Mouse (Mus musculus) embryonic facial prominence, embryonic 10.5 days (tissue): ENCODE measurements around the gene Krtap26-1. TPM values are rescaled to one million over a fixed set of nuclear protein-coding genes. Genes with fewer than 3 reads are reported as not detected.
A peak's percentile ranks its signal among the peaks of the same experiment; 100 is the strongest.

Source experiments
- DNase-seq: peaks from one replicate; pipeline ENCODE4 v3.0.0-alpha.2; 2017; ENCODE audit warnings: low spot score
- H3K27ac ChIP-seq: fragments of 300-500 bp; sonication (generic); replicated peaks from 2 replicates; pipeline ENCODE4 v1.5.1; 2016; ENCODE audit warnings: mild to moderate bottlenecking
- H3K27me3 ChIP-seq: fragments of 300-500 bp; sonication (generic); replicated peaks from 2 replicates; pipeline ENCODE4 v1.6.1; 2016; ENCODE audit warnings: low read depth, mild to moderate bottlenecking; ENCODE audit not compliant: poor library complexity, severe bottlenecking
- H3K36me3 ChIP-seq: fragments of 300-500 bp; sonication (generic); replicated peaks from 2 replicates; pipeline ENCODE4 v1.6.1; 2016; ENCODE audit warnings: mild to moderate bottlenecking, moderate library complexity
- H3K4me1 ChIP-seq: fragments of 300-500 bp; sonication (generic); 2 replicates; pipeline ENCODE4 v1.6.1; 2016
- H3K4me3 ChIP-seq: fragments of 300-500 bp; sonication (generic); 2 replicates; pipeline ENCODE4 v1.5.1; 2016; ENCODE audit warnings: mild to moderate bottlenecking, moderate library complexity
- H3K9me3 ChIP-seq: fragments of 300-500 bp; sonication (generic); 2 replicates; pipeline ENCODE4 v1.6.1; 2016; ENCODE audit warnings: mild to moderate bottlenecking
- WGBS: fragments of 180-500 bp; shearing (Covaris S2); methylation state at CpG from one replicate; pipeline ENCODE4 v1.1.7; 2016; 5-methylcytosine and 5-hydroxymethylcytosine counted together
- polyA plus RNA-seq: library from polyadenylated mRNA; unstranded; fragments of >200 nt; fragmentation: Nextera tagmentation; extraction: Ambion mirVana; gene quantifications from 2 replicates; pipeline ENCODE4 v1.2.1, GENCODE M21; 2016

The Krtap26-1 gene
- polyA plus RNA-seq, 1 experiment from 2014 or later = not detected

DNA sequence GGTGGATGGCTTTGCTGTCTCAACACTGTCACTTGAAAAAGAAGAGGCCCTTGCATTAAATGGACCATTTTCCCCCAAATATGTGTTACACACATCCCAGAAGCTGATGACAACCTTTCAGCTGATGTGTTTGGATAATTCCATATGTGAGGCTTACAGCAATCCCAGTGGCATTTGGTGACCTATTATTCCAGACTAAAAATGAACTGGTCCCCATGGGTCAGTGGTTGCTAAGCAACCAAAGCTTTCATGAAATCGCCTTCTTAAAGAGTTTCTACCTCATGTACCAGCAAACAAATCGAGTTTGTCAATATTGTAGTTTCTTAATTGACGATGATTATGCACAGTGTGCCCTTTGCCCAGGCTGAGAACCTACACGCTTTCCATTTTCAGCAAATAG lies 34.9 kb downstream of the Krtap26-1 start:
- no peaks in the 10 kb centered on the region for H3K9me3 ChIP-seq
- WGBS = 79% methylated on average over 4 of the region's 4 CpGs
- H3K4me1 ChIP-seq = no peaks in the 10 kb centered on the region
- no peak for DNase-seq
- H3K36me3 ChIP-seq = no peaks in the 10 kb centered on the region
- no peak overlapping the region for H3K27ac ChIP-seq
- H3K27me3 ChIP-seq = no peaks in the 10 kb centered on the region
- H3K4me3 ChIP-seq = no peak overlapping the region

DNA sequence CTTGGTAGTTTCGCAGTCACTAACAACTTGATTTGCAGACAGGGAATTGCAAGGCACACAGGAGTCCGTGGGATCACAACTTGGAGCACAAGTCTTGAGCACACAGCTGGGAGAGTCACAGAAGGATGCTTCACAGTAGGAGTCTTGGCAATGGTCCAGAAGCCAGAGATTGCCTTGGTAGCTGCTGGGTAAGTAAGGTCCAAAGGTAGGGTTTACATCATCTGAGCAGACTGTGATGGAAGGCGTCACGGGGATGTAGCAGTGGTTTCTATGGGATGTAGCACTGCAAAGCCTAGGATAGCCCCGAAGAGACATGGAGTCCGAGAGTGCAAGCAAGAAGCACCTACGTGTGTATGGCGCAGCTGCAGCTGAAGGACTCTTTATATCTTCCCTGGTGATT lies 35.7 kb downstream of the Krtap26-1 start, which contains the start of gene Krtap24-1:
Krtap24-1 (minus strand) TSS at position 358 of the 400 bp plus-strand sequence.
- Histone ChIP-seq H3K36me3 (no peaks in the 10 kb centered on the region), H3K27me3 (no peaks in the 10 kb centered on the region), H3K4me3 (no peak within 1 kb of the TSS), H3K27ac (no peak within 1 kb of the TSS), H3K4me1 (no peaks in the 10 kb centered on the region), H3K9me3 (no peaks in the 10 kb centered on the region)
- no peak for DNase-seq
- WGBS = 95% methylated on average over 8 of the region's 8 CpGs

DNA sequence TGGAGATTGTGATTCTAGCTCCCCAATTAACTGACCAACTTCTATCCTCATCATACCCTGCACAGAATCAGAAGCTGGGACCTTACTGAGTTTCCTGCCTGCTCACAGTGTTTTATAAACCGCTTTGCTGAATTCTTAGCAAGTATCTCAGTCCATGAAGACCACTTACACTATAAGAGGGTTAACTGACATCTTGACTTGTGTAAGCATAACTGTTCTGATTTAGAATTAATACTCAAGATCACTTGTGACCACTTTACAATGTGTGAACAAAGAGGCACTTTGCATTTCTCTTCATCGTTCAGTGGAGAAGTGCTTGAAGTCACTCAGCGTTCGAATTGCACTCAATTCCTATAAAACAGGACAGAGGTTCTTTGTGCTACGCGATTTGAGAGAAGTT lies 43.0 kb downstream of the Krtap26-1 start:
- DNase-seq = no peak
- no peak overlapping the region for H3K27ac ChIP-seq
- WGBS = 87% methylated on average over 6 of the region's 6 CpGs
- H3K36me3 ChIP-seq = no peaks in the 10 kb centered on the region
- H3K9me3 ChIP-seq = no peaks in the 10 kb centered on the region
- peaks cover 29% of the 10 kb centered on the region for H3K4me1 ChIP-seq
- H3K4me3 ChIP-seq = no peak overlapping the region
- H3K27me3 ChIP-seq = no peaks in the 10 kb centered on the region

DNA sequence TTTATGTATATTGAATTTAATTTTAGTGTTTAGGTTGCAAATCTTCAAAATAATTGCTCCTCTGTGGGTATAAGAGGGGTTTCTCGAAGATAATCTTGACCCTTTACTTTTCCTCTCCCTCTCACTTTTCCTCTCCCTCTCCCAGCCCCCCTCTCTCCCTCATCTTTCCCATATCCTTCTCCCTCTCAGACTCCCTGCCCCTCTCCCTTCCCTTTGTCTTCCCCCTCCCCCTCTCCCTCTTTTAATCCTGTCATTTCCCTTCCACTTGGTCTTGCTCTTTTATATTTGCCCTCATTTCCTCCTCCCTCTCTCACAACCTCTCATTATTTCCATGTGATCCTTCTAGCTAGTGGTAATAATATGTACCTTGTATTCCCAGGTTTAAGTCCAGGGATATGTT lies 45.1 kb downstream of the Krtap26-1 start:
- no peaks in the 10 kb centered on the region for H3K9me3 ChIP-seq
- no peaks in the 10 kb centered on the region for H3K27me3 ChIP-seq
- no peak for DNase-seq
- 32% methylated on average over 1 of the region's 1 CpGs for WGBS
- no peak overlapping the region for H3K4me3 ChIP-seq
- peaks cover 31% of the 10 kb centered on the region for H3K4me1 ChIP-seq
- no peak overlapping the region for H3K27ac ChIP-seq
- H3K36me3 ChIP-seq = no peaks in the 10 kb centered on the region

DNA sequence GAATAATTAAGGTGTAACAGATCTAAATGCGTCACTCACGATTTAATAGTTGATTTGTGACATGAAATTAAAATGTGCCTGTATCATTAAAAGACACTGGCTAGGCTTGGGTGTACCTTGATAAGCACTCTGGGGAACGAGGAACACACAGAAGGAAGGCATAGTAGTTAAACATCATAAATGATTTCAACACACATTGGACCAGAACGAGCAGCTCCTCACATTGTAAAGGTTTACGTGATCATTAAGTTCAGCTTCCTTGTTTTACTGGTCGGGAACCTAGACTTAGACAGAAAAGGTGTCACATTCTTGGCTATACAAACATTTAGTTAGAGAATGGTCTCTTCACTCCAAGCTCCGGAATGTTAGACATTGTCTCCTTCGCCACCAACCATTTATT lies 47.3 kb downstream of the Krtap26-1 start:
- Histone ChIP-seq H3K9me3 (no peaks in the 10 kb centered on the region), H3K4me3 (no peak overlapping the region), H3K27me3 (no peaks in the 10 kb centered on the region), H3K27ac (no peak overlapping the region), H3K4me1 (peaks cover 31% of the 10 kb centered on the region), H3K36me3 (no peaks in the 10 kb centered on the region)
- DNase-seq = no peak
- 80% methylated on average over 8 of the region's 8 CpGs for WGBS

DNA sequence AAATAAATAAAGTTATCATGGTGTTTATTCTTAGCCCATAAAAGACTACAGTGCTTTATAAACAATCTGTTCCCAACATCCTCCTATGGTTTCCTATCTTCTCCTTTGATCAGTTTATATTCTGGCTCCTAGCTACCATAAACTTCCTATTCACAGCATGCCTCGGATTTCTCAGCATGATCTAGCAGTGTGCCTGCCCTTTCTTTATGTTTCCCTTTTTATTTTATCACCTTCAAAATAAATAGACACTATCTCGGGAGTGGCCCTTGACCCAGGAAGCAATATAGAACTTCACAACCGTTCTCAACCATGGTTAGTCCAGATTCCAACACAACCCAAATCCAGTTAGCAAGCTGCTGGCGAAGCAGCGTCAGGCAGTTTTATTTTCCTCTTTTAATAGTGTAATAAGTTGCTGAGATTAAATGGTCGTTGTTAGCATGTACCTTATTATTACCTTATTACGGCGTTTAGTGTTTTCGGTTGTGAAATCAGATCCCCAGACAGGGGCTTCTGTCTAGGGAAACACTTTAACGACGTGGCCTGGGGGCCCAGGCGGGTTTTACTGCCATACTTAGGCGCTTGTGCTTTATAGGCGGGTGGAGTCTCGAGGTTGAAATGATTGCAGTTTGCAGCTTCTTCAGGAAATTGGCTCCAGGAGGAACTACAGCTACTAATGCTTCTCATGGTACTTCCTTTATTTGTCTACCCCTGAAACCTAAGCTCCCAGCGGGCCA lies 47.9 kb downstream of the Krtap26-1 start:
- H3K9me3 ChIP-seq = no peaks in the 10 kb centered on the region
- no peaks in the 10 kb centered on the region for H3K27me3 ChIP-seq
- 52% methylated on average over 16 of the region's 16 CpGs for WGBS
- H3K4me3 ChIP-seq = no peak overlapping the region
- peaks cover 31% of the 10 kb centered on the region for H3K4me1 ChIP-seq
- peak; percentile 38 for DNase-seq
- no peak overlapping the region for H3K27ac ChIP-seq
- no peaks in the 10 kb centered on the region for H3K36me3 ChIP-seq

Other genes with a start within 250 kb of the Krtap26-1 start
- gene Cldn17, start 140.8 kb downstream of the Krtap26-1 start, polyA plus RNA-seq = not detected in 2 replicates
- gene Cldn8, start 84.6 kb downstream of the Krtap26-1 start, polyA plus RNA-seq = 4.2 TPM in 2 replicates
- not detected in 2 replicates for gene Krtap24-1, start 35.5 kb downstream of the Krtap26-1 start, polyA plus RNA-seq
- not detected in 2 replicates for gene 2310079G19Rik, start 20.1 kb downstream of the Krtap26-1 start, polyA plus RNA-seq
- gene Krtap27-1, start 23.9 kb upstream of the Krtap26-1 start, polyA plus RNA-seq = not detected in 2 replicates
- gene 2310061N02Rik, start 60.2 kb upstream of the Krtap26-1 start, polyA plus RNA-seq = not detected in 2 replicates
- gene Krtap13-1, start 81.1 kb upstream of the Krtap26-1 start, polyA plus RNA-seq = not detected in 2 replicates
- gene Krtap13, start 103.8 kb upstream of the Krtap26-1 start, polyA plus RNA-seq = not detected in 2 replicates
- not detected in 2 replicates for gene 2310034C09Rik, start 111.1 kb upstream of the Krtap26-1 start, polyA plus RNA-seq
- not detected in 2 replicates for gene 2310057N15Rik, start 126.4 kb upstream of the Krtap26-1 start, polyA plus RNA-seq
- gene Gm5965, start 130.1 kb upstream of the Krtap26-1 start, polyA plus RNA-seq = not detected in 2 replicates
- gene Gm20741, start 164.4 kb upstream of the Krtap26-1 start, polyA plus RNA-seq = not detected in 2 replicates
- gene Krtap15, start 172.4 kb upstream of the Krtap26-1 start, polyA plus RNA-seq = not detected in 2 replicates
- gene Krtap14, start 178.3 kb upstream of the Krtap26-1 start, polyA plus RNA-seq = not detected in 2 replicates
- gene Krtap19-1, start 221.6 kb upstream of the Krtap26-1 start, polyA plus RNA-seq = not detected in 2 replicates
- gene Krtap19-2, start 226.5 kb upstream of the Krtap26-1 start, polyA plus RNA-seq = not detected in 2 replicates
- not detected in 2 replicates for gene Krtap19-3, start 230.2 kb upstream of the Krtap26-1 start, polyA plus RNA-seq
- not detected in 2 replicates for gene Krtap19-4, start 237.3 kb upstream of the Krtap26-1 start, polyA plus RNA-seq
- gene Krtap19-5, start 248.7 kb upstream of the Krtap26-1 start, polyA plus RNA-seq = not detected in 2 replicates